Mouse (Mus musculus): ENCODE data around the gene Trmt11.
"Not testable (repeated sequence)": the region's sequence is repeated elsewhere in the genome, so short reads cannot be mapped to it uniquely, and the experiment has no call there.

Trmt11 gene

DNA sequence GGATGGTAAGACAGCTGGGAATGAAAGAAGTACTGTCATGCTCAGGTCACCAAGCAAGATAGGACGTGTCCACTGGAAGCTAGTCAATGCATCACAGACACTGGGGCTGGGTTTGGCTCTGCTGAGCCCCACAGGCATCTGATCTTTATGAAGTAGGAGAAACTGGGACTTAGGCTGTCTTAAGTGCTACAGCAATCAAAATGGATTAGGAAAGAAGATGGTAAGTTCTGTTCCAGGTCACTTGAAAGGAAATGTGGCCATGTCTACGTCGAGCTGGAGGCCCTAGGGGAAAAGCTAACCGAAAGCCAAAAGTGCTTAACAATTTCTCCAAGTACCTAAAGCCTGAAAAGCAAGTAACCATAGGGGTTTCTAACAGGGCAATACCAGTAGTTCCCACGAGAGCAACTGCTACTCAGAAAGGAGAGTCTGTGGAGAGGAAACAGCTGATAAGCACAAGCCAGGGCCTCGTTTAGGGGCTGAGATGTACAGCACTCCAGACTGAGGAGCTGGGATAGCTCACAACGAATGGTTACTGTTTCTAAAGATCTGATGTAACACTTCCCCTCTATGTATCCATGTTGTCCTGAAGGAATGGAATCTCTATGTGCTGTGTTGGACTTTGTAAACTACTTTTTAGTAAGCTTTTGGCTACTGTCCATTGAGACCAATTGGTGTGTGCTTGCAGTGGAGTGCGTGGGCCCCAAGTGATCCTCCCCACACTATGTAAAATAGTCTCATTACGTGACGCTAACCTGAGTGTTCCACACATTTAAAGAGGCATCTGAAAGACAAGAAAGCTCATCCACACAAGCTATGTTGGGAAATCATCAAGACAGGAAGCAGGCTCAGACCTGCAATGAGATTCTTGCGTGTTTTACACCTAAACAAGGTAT lies 44.6 kb downstream of the Trmt11 start:
- DNase-seq (ENCODE audit: low read depth, low spot score) = no peak

- no peak for DNase-seq (ENCODE audit: low read depth, low spot score)
These were observed 48.2 kb downstream of the Trmt11 start for GRCm38 (mm10) chr10:30552377-30552776.

DNA sequence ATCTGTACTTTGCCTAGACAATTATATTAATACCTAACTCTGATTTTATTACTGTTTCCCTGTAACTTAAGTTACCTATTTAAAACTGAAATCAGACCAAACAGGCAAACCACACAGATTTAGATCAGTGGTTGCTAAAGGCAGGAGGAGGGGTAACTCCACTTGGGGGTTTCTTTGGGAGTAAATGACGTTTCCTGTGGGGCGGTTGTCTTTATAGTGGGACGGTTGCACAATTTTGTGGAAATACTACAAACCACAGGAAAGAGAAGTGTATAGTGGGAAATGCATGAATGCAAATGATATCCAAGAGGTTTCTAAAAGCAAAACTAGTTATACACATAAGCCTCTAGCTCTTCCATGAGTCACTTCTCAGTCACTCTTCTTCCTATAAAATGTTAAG lies 50.6 kb downstream of the Trmt11 start:
- DNase-seq (ENCODE audit: low read depth, low spot score) = no peak

- DNase-seq (ENCODE audit: low read depth, low spot score) = no peak
These were observed 62.1 kb downstream of the Trmt11 start for GRCm38 (mm10) chr10:30538538-30538815.

DNA sequence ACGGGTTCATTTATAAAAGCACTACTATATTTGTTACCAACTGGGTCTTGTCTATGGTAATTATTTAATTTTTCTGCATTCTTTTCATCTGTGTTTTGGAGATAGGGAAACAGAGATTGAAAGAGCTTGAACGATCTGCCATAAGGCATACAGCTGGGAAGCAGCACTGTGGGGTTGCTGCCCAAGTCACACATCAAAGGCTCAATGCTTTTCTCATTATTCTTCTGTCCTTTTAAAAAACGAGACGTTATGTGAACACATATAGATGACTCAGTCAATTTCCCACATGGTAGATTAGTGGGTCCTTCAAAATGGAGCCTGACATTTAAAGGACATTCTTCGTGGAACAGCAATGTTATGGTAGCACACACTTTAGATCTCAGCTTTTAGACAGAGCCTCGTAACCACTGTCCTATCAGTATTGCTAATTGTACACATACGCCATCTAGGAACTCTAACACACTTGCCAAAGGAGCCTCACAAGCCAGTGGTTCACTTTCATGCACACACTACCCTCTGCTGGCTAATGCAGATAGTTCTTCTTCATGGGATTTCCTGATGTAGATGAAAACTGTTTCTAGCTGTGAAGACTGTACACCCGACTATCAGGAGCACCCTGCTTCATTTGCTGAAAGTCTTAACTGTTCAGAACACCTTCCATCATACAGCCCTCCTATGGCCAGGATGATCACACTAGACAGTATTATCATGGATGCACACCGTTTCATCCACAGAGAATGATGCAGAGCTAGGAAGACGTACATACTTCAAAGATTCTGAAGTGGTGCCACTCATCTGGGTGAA lies 62.6 kb downstream of the Trmt11 start:
- no peak for DNase-seq (ENCODE audit: low read depth, low spot score)

DNA sequence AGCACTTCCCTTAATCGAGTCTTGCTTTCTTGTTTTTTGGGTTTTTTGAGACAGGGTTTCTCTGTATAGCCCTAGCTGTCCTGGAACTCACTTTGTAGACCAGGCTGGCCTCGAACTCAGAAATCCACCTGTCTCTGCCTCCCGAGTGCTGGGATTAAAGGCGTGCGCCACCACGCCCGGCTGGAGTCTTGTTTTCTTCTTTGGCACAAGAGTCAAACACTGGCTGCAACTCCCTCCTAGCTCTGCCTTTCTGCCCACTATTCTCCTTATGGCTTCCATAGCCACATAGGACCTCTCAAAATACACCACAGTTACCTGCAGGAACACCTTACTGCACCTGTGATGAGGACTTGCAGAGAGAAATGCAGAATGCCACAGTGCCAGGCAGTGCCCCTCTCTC lies 64.6 kb downstream of the Trmt11 start:
- DNase-seq (ENCODE audit: low read depth, low spot score) = not testable (repeated sequence)

GRCm38 (mm10) chr10:30527122-30527521 lies 73.4 kb downstream of the Trmt11 start:
- DNase-seq (ENCODE audit: low read depth, low spot score) = no peak

DNA sequence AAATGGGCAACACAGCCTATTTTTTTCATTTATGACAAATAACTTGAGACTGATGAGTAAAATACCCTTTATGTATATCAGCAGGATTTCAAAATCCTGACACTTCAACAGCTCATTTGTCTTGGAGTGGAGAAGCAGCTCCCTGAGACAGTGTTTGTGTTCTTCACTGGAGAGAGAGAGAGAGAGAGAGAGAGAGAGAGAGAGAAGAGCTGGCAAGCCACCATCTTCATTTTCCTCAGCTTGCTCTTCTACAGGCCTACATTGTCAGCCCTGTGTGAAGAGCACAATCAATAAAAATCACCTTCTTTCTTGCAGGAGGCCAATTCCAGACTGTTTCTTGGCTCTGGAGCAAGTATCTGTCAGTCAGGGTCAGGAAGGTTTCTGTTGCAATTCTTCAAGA lies 78.8 kb downstream of the Trmt11 start:
- DNase-seq (ENCODE audit: low read depth, low spot score) = no peak

DNA sequence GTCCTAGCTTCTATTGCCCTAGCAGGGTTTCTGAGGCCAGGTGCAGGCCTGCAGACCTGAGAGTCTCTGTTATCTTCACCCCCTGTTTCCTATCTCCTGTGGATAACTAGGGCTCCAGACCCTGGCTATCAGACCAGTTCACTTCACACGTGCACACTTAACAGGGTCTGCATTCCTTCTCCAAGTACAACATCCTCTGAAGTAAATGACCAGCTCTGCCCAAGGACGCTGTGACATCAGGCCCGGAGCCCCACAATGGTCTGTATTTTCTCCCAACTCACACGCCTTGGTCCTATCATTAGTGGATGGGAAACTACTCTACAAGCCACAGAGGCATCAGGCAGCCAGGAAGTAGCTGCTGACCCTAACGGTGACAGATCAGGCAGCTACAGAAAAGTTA lies 81.4 kb downstream of the Trmt11 start:
- DNase-seq (ENCODE audit: low read depth, low spot score) = no peak

DNA sequence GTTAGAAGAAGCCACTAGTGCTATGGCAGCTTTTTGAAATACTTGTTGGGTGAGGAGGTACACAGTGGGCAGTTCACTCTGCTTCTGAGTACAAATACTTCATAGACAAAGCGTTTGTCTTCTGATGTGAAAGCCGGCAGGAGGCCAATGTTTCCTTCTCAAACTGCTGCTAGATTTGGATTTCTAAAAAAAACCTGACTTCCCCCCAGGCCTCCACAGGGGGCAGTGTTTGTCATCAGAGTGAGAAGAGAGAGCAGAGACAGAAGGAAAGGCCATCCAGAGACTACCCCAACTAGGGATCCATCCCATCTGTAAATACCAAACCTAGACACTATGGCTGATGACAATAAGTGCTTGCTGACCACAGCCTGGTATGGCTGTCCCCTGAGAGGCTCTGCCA lies 83.3 kb downstream of the Trmt11 start:
- DNase-seq (ENCODE audit: low read depth, low spot score) = no peak

DNA sequence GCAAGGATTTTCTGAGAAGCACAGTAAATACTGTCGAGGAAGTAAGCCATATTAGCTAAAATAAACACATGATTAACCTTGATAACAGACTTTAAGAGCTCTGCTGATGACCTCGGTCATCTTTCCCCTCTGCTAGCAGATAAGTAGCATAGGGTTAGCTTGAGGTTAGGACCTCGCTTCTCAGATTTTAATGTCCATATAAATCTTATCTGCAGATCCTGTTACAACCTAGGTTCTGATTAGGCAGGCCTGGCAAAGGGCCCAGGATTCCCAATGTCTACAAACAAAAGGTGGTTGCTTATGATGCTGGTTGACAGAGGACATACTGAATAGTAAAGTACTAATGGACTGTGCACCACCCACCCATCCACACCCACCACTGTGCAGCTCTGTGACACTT lies 83.8 kb downstream of the Trmt11 start:
- DNase-seq (ENCODE audit: low read depth, low spot score) = no peak

DNA sequence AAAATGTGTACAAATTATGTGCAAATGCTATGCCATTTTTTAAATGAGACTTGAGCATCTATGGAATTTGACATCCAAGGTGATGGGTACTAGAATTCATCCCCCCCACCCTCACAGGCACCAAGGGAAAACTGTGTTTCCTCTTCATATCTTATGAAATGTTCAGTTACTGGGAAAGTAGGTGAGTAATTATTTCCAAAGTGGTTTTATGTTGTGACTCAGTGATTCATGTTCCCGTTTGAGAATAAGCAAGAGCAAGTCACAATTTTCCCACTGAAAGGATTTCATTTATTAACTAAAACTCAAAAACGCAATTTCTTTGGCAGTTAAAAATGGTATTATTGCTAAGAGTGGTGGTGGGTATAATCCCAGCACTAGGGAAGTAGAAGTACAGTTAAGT lies 95.8 kb downstream of the Trmt11 start:
- no peak for DNase-seq (ENCODE audit: low read depth, low spot score)

- no peak for DNase-seq (ENCODE audit: low read depth, low spot score)
These were observed 97.4 kb downstream of the Trmt11 start for GRCm38 (mm10) chr10:30503168-30503567.

DNA sequence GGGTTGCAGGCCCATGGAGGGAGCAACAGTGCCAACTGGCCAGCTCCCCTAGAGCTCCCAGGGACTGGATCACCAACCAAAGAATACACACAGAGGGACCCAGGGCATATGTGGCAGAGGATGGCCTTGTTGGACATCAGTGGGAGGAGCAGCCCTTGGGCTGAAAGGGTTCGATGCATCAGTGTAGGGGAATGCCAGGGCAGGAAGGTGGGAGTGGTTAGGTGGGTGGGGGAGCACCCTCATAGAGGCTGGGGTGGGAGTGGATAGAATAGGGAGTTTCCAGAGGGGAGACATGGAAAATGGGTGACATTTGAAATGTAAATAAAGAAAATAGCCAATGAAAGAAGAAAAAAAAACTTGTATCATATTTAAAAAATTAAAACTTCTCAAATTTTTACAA lies 97.8 kb downstream of the Trmt11 start:
- DNase-seq (ENCODE audit: low read depth, low spot score) = no peak

DNA sequence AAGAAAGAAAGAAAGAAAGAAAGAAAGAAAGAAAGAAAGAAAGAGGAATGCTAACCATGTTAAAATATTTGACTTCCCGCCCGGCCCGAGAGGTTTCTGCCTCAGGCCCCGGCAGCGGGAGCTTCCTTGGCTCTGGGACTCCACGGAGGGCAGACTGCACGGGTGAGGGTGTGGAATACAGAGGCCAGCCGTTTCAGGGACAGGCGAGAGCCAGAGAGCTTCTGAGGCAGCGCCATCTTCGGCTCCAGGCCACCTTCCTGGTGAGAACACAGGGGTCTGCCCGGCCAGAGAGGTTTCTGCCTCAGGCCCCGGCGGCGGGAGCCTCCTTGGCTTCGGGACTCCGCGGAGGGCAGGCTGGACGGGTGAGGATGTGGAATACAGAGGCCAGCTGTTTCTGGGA lies 102.3 kb downstream of the Trmt11 start:
- not testable (repeated sequence) for DNase-seq (ENCODE audit: low read depth, low spot score)

All from retina, adult 2 months (tissue).